Mouse (Mus musculus) midbrain, embryonic 14.5 days (tissue): Measurements from ENCODE around the gene Psmd13. TPM values are rescaled to one million over a fixed set of nuclear protein-coding genes. Genes with fewer than 3 reads are reported as not detected.
"Not testable (repeated sequence)": the region's sequence is repeated elsewhere in the genome, so short reads cannot be mapped to it uniquely, and the experiment has no call there.

ENCODE experiments used
- ATAC-seq: fragments of 200-750 bp; cut with Nextera tagmentation; 2 replicates; pipeline ENCODE4 v1.8.0; 2017; ENCODE audit warnings: moderate number of reproducible peaks, moderate library complexity; ENCODE audit not compliant: low FRiP score, low TSS enrichment
- DNase-seq: peaks from one replicate; pipeline ENCODE4 v3.0.0-alpha.2; 2015
- H3K27ac ChIP-seq: fragments of 300-500 bp; sonication (generic); replicated peaks from 2 replicates; pipeline ENCODE4 v1.5.1; 2014; ENCODE audit warnings: mild to moderate bottlenecking, low read depth, low read length, moderate library complexity
- H3K27me3 ChIP-seq: fragments of 300-500 bp; sonication (generic); 2 replicates; pipeline ENCODE4 v1.6.1; 2014; ENCODE audit warnings: low read length, control low read depth, mixed read lengths; ENCODE audit not compliant: control insufficient read depth, insufficient read depth
- H3K36me3 ChIP-seq: fragments of 300-500 bp; sonication (generic); 2 replicates; pipeline ENCODE4 v1.6.1; 2014; ENCODE audit warnings: low read length, control low read depth; ENCODE audit not compliant: control insufficient read depth, insufficient read depth
- H3K4me1 ChIP-seq: fragments of 300-500 bp; sonication (generic); 2 replicates; pipeline ENCODE4 v1.6.1; 2014; ENCODE audit warnings: mild to moderate bottlenecking, antibody characterized with exemption, low read length, control low read depth; ENCODE audit not compliant: control insufficient read depth, insufficient read depth
- H3K4me2 ChIP-seq: fragments of 300-500 bp; sonication (generic); 2 replicates; pipeline ENCODE4 v1.6.1; 2014; ENCODE audit warnings: mild to moderate bottlenecking, low read length, moderate library complexity
- H3K4me3 ChIP-seq: fragments of 300-500 bp; sonication (generic); replicated peaks from 2 replicates; pipeline ENCODE4 v1.5.1; 2014; ENCODE audit warnings: low read depth, low read length
- H3K9ac ChIP-seq: fragments of 300-500 bp; sonication (generic); replicated peaks from 2 replicates; pipeline ENCODE4 v1.6.1; 2014; ENCODE audit warnings: mild to moderate bottlenecking, low read length, moderate library complexity
- H3K9me3 ChIP-seq: fragments of 300-500 bp; sonication (generic); 2 replicates; pipeline ENCODE4 v1.6.1; 2016; ENCODE audit warnings: low read length, control low read depth, mixed read lengths; ENCODE audit not compliant: control insufficient read depth
- WGBS: fragments of 180-500 bp; shearing (Covaris S2); extraction: QIAGEN DNeasy Blood & Tissue Kit; methylation state at CpG from one replicate; pipeline ENCODE4 v1.1.7; 2014; 5-methylcytosine and 5-hydroxymethylcytosine counted together
- polyA plus RNA-seq: library from polyadenylated mRNA; unstranded; fragments of >200 nt; fragmentation: Nextera tagmentation; extraction: Ambion mirVana; gene quantifications from 2 replicates; pipeline ENCODE4 v1.2.1, GENCODE M21; 2014

The Psmd13 gene
- polyA plus RNA-seq, 1 experiment from 2014 or later = 186 TPM

DNA sequence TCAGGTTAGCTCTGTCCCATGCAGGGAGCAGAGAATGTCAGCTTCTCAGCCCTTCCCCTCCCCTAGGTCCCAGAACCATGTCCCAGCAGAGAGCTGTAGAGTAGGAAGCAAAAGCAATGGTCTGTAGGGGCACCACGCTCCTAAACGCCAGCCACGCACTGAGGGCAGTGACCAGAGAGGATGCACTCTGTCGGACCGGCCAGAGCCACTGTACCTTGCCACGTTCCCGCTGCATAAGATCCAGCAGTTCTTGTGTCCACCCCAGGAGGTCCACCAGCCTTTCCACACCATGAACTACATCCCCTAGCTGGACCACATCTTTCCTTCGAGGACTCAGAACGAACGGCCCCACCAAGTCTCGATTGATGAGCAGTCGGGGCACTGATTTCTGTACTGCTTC, 17.0 kb upstream of the Psmd13 start:
- H3K4me1 ChIP-seq = no peaks in the 10 kb centered on the region
- peaks cover 71% of the 10 kb centered on the region for H3K36me3 ChIP-seq
- H3K27me3 ChIP-seq = no peaks in the 10 kb centered on the region
- H3K4me2 ChIP-seq = no peak overlapping the region
- no peak for DNase-seq
- no peak overlapping the region for H3K9ac ChIP-seq
- WGBS = 91% methylated on average over 12 of the region's 12 CpGs
- H3K27ac ChIP-seq = no peak overlapping the region
- no peaks in the 10 kb centered on the region for H3K9me3 ChIP-seq
- H3K4me3 ChIP-seq = no peak overlapping the region
- ATAC-seq = no peak

- DNase-seq (no peak), ATAC-seq (no peak)
- peaks cover 49% of the 10 kb centered on the region for H3K36me3 ChIP-seq
- no peaks in the 10 kb centered on the region for H3K27me3 ChIP-seq
- no peaks in the 10 kb centered on the region for H3K4me1 ChIP-seq
- H3K4me3 ChIP-seq = no peak overlapping the region
- H3K9ac ChIP-seq = no peak overlapping the region
- no peak overlapping the region for H3K4me2 ChIP-seq
- H3K27ac ChIP-seq = no peak overlapping the region
- WGBS = 93% methylated on average over 4 of the region's 4 CpGs
- H3K9me3 ChIP-seq = no peaks in the 10 kb centered on the region
Measured at GRCm38 (mm10) chr7:140874224-140874623, 7.5 kb upstream of the Psmd13 start.

- WGBS = 91% methylated on average over 6 of the region's 6 CpGs
- H3K9ac ChIP-seq = no peak overlapping the region
- peaks cover 37% of the 10 kb centered on the region for H3K36me3 ChIP-seq
- H3K4me1 ChIP-seq = peaks cover 8% of the 10 kb centered on the region
- no peak overlapping the region for H3K4me3 ChIP-seq
- no peaks in the 10 kb centered on the region for H3K27me3 ChIP-seq
- no peak for DNase-seq
- no peak overlapping the region for H3K27ac ChIP-seq
- H3K9me3 ChIP-seq = no peaks in the 10 kb centered on the region
- H3K4me2 ChIP-seq = no peak overlapping the region
- no peak for ATAC-seq
Measured at GRCm38 (mm10) chr7:140877364-140877763, 4.4 kb upstream of the Psmd13 start.

DNA sequence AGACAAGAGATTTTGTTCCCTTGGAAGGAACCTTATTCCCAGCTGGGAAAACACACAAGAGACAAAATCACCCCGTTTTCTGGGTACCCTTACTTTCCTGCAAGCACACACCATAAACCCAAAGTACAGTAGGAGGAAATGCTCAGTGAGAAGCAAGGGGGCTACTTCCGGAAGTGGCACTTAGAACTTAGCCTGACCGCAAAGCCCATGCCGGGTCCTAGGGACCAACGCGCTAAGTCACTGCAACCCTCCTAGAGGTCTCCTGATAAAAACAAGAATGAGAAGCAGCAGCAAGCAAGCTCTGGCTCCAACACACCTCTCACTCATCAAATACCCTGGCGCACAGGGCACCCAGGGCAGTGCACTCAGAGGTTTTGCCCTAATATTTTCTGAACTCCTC, 2.4 kb upstream of the Psmd13 start:
- H3K4me2 ChIP-seq = no peak overlapping the region
- no peak overlapping the region for H3K27ac ChIP-seq
- H3K4me1 ChIP-seq = peaks cover 14% of the 10 kb centered on the region
- ATAC-seq = no peak
- no peaks in the 10 kb centered on the region for H3K27me3 ChIP-seq
- no peak overlapping the region for H3K9ac ChIP-seq
- no peak overlapping the region for H3K4me3 ChIP-seq
- WGBS = 90% methylated on average over 7 of the region's 7 CpGs
- no peak for DNase-seq
- peaks cover 30% of the 10 kb centered on the region for H3K36me3 ChIP-seq
- no peaks in the 10 kb centered on the region for H3K9me3 ChIP-seq

DNA sequence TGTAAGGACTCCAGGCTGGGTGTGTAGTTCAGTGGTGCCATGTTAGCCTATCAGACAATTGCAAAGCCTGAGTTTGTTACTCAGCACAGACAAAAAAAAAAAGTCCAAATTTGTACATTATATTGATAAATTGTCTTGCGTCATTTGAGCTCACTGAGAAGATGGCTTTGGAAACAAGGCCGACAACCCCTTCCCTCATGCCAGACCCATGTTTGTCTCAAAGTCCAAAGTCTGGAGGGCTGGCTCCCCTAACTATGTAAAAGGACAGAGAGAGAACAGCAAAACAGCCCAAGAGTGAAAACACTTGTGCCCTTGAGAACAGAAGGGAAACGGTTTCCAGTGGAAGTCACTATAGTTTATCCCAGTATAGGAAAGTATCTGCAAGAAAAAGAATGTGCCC, 1.3 kb upstream of the Psmd13 start:
- 90% methylated on average over 3 of the region's 3 CpGs for WGBS

GRCm38 (mm10) chr7:140880865-140881515, 778 bp upstream of the Psmd13 start:
- H3K36me3 ChIP-seq = peaks cover 28% of the 10 kb centered on the region
- peak overlapping the region; percentile 67 for H3K4me2 ChIP-seq
- peaks cover 14% of the 10 kb centered on the region for H3K4me1 ChIP-seq
- ATAC-seq (no peak), DNase-seq (no peak)
- H3K9me3 ChIP-seq = no peaks in the 10 kb centered on the region
- peak overlapping the region; percentile 81 for H3K4me3 ChIP-seq
- no peaks in the 10 kb centered on the region for H3K27me3 ChIP-seq
- peak overlapping the region; percentile 86; the same call in 1 of the 2 replicates for H3K27ac ChIP-seq
- H3K9ac ChIP-seq = peak overlapping the region; percentile 65
- WGBS = 29% methylated on average over 8 of the region's 8 CpGs

More for the DNA sequence above, 1.3 kb upstream of the Psmd13 start:
- Histone ChIP-seq H3K4me1 (peaks cover 14% of the 10 kb centered on the region), H3K27ac (no peak overlapping the region), H3K4me2 (0 out of 2 replicates have a peak overlapping the region, but pooled peaks have one; percentile 10), H3K9me3 (no peaks in the 10 kb centered on the region), H3K9ac (no peak overlapping the region), H3K36me3 (peaks cover 27% of the 10 kb centered on the region), H3K4me3 (peak overlapping the region; percentile 81; the same call in 1 of the 2 replicates), H3K27me3 (no peaks in the 10 kb centered on the region)
- ATAC-seq (no peak), DNase-seq (no peak)

- peaks cover 14% of the 10 kb centered on the region for H3K4me1 ChIP-seq
- DNase-seq (no peak), ATAC-seq (no peak; the same call in 1 of the 2 replicates)
- H3K9me3 ChIP-seq = no peaks in the 10 kb centered on the region
- H3K27ac ChIP-seq = peak overlapping the region; percentile 86
- H3K4me2 ChIP-seq = peak overlapping the region; percentile 67
- peaks cover 28% of the 10 kb centered on the region for H3K36me3 ChIP-seq
- peak overlapping the region; percentile 75 for H3K9ac ChIP-seq
- no peaks in the 10 kb centered on the region for H3K27me3 ChIP-seq
- H3K4me3 ChIP-seq = peak overlapping the region; percentile 81
- under 1% methylated on average over 12 of the region's 12 CpGs for WGBS
Measured at GRCm38 (mm10) chr7:140882469-140882803, 668 bp downstream of the Psmd13 start.

DNA sequence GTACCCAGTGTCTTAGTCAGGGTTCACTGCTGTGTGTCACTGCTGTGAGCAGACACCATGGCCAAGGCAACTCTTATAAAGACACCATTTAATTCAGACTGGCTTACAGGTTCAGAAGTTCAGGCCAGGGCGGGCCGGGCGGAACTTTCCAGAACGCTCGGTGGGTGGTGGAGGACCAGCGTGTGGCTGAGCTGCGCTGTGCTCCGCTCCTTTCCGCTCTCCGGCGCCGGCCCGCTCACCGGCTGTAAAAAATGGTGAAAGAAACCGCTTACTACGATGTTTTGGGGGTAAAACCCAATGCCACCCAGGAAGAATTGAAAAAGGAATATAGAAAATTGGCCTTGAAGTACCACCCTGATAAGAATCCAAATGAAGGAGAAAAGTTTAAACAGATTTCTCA, 8.9 kb downstream of the Psmd13 start:
- H3K4me1 ChIP-seq, ATAC-seq, H3K4me2 ChIP-seq, H3K27me3 ChIP-seq, H3K9ac ChIP-seq, H3K27ac ChIP-seq, H3K4me3 ChIP-seq, H3K9me3 ChIP-seq, DNase-seq: not testable (repeated sequence)
- H3K36me3 ChIP-seq = peaks cover 80% of the 10 kb centered on the region
- WGBS = 98% methylated on average over 16 of the region's 16 CpGs

DNA sequence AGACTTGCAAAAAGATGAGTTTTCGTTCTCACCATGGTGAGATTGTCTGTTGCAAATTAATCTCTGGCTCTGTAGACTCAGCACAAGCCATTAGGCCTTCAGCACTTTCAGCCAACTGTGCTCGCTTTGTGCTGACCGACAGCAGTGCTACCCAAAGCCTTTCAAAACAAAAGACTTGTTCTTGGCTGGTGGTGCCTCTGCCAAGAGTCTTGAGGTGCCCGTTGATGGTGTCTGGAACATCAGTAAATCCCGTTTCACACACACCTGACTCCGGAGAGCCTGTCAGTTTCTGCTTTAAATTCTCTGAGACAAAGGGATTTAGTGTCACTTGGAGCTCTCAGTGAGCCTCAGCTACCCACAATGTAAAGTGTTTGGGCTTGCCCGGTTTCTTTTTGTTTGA, 12.3 kb downstream of the Psmd13 start:
- Histone ChIP-seq H3K9me3 (no peaks in the 10 kb centered on the region), H3K4me2 (no peak overlapping the region), H3K36me3 (peaks cover 78% of the 10 kb centered on the region), H3K4me1 (no peaks in the 10 kb centered on the region), H3K4me3 (no peak overlapping the region), H3K9ac (no peak overlapping the region), H3K27me3 (no peaks in the 10 kb centered on the region), H3K27ac (no peak overlapping the region)
- DNase-seq (no peak), ATAC-seq (no peak)
- 88% methylated on average over 7 of the region's 7 CpGs for WGBS
